Comparison of ENCODE assay signal across 7 mouse cellular contexts in genomic region chr8:12987571-12987970, GRCm38 (mm10). TPM values are rescaled to one million over a fixed set of nuclear protein-coding genes. Genes with fewer than 3 reads are reported as not detected.
DNase-seq lines count a peak whose midpoint lies in the region.

No protein-coding gene starts in this region.

- peak; percentile 54 to 79 for DNase-seq in layer of hippocampus, adult 18-20 months (ENCODE audit: low spot score in 2 of 2)
- no peak for DNase-seq in layer of hippocampus, adult 9-10 months (ENCODE audit: low spot score)
- DNase-seq in frontal cortex, postnatal 25 days (ENCODE audit: low spot score in 2 of 2), result peak; percentile 63 to 68
- peak; percentile 67 to 85 for DNase-seq in left cerebral cortex, adult 9 months (ENCODE audit: low spot score in 2 of 2)
- DNase-seq in adrenal gland, adult (ENCODE audit: inconsistent age in 2 of 2, low spot score in 1 of 2), result no peak
- no peak for DNase-seq in gastrocnemius, postnatal 25 days
- no peak for DNase-seq in thymus, postnatal 4 days

RNA-seq across cellular contexts. Expression of gene F7, which starts 38.3 kb away (rescaled TPM):
- total RNA-seq in layer of hippocampus, adult 18-20 months (2021), result under 1 TPM; 0.18 to 0.22 TPM
- total RNA-seq in gastrocnemius, postnatal 25 days (2021), result not detected

RNA-seq across cellular contexts. Expression of gene F10, which starts 49.5 kb away (rescaled TPM):
- not detected for total RNA-seq in layer of hippocampus, adult 18-20 months (2021)
- under 1 TPM in 1 of 2 experiments, not detected in 1; 0.32 TPM for total RNA-seq in gastrocnemius, postnatal 25 days (2021)

Comparison
In these comparisons a context has a peak if more than half of its experiments do, and no peak if none do; other contexts are left out.
1. DNase-seq: peak in layer of hippocampus, adult 18-20 months (2 of 2), frontal cortex, postnatal 25 days (2 of 2) and left cerebral cortex, adult 9 months (2 of 2); none in layer of hippocampus, adult 9-10 months (single experiment), adrenal gland, adult (0 of 2), gastrocnemius, postnatal 25 days (single experiment) and thymus, postnatal 4 days (single experiment).